Mouse (Mus musculus): ENCODE measurements around the gene Cerkl. TPM values are rescaled to one million over a fixed set of nuclear protein-coding genes. Genes with fewer than 3 reads are reported as not detected.

Gene Cerkl
- 0.59 and 1.5 TPM in 2 replicates for polyA plus RNA-seq (2015; fragmentation: Nextera tagmentation; extraction: Ambion mirVana)

GRCm38 (mm10) chr2:79456575-79457349, at the start of gene Cerkl, which contains the start of gene Neurod1:
TSS of gene Cerkl (minus strand) at chr2:79456785.
TSS of gene Neurod1 (minus strand) at chr2:79456751.

Other genes starting within 250 kb of the Cerkl start
- 1.6 and 1.8 TPM in 2 replicates for gene Itga4, start 201.4 kb downstream of the Cerkl start, polyA plus RNA-seq (2015; fragmentation: Nextera tagmentation; extraction: Ambion mirVana)
- 6.9 and 7.5 TPM in 2 replicates for gene Neurod1, start within 50 bp of the Cerkl start, polyA plus RNA-seq (2015; fragmentation: Nextera tagmentation; extraction: Ambion mirVana)
- 6.4 and 7.2 TPM in 2 replicates for gene Itprid2, start 178.6 kb upstream of the Cerkl start, polyA plus RNA-seq (2015; fragmentation: Nextera tagmentation; extraction: Ambion mirVana)